Mouse (Mus musculus): ENCODE data around the gene Arhgap32. TPM values are rescaled to one million over a fixed set of nuclear protein-coding genes. Genes with fewer than 3 reads are reported as not detected.

The Arhgap32 gene
- polyA plus RNA-seq, 1 experiment from 2014 or later, result 4.1 TPM

GRCm38 (mm10) chr9:32240449-32240848 lies 124.5 kb downstream of the Arhgap32 start:
- H3K4me1 ChIP-seq (ENCODE audit: control insufficient read depth in 2 of 2, insufficient read depth in 2 of 2, low read length in 2 of 2), result peaks cover 0 to 13% of the 10 kb centered on the region in 2 experiments; a peak in 3 of 4 replicates
- H3K9ac ChIP-seq (ENCODE audit: low read length), result no peak overlapping the region
- H3K27me3 ChIP-seq (ENCODE audit: control insufficient read depth, insufficient read depth, low read length), result no peaks in the 10 kb centered on the region
- 85% methylated on average over 5 of the region's 5 CpGs for WGBS
- 0 out of 2 replicates have a peak, but pooled peaks cover 4% of the 10 kb centered on the region for H3K36me3 ChIP-seq (ENCODE audit: control insufficient read depth, insufficient read depth, low read length)
- no peak overlapping the region for H3K4me2 ChIP-seq (ENCODE audit: low read length)
- H3K9me3 ChIP-seq (ENCODE audit: control insufficient read depth, low read length), result no peaks in the 10 kb centered on the region
- no peak for ATAC-seq (ENCODE audit: insufficient number of reproducible peaks, insufficient read depth, low FRiP score, low read depth)
- no peak overlapping the region for H3K4me3 ChIP-seq (ENCODE audit: control insufficient read depth in 1 of 2, insufficient read depth in 1 of 2, low read depth in 1 of 2, low read length in 2 of 2)
- no peak overlapping the region for H3K27ac ChIP-seq (replicated peaks in 1 of 2; ENCODE audit: control insufficient read depth in 1 of 2, insufficient read depth in 1 of 2, low read depth in 2 of 2, low read length in 2 of 2)

GRCm38 (mm10) chr9:32241637-32242199 lies 125.8 kb downstream of the Arhgap32 start:
- no peak for ATAC-seq (ENCODE audit: insufficient number of reproducible peaks, insufficient read depth, low FRiP score, low read depth)
- 85% methylated on average over 9 of the region's 9 CpGs for WGBS
- H3K36me3 ChIP-seq (ENCODE audit: control insufficient read depth, insufficient read depth, low read length), result peaks cover 10% of the 10 kb centered on the region; the same call in 1 of the 2 replicates
- no peaks in the 10 kb centered on the region for H3K27me3 ChIP-seq (ENCODE audit: control insufficient read depth, insufficient read depth, low read length)
- H3K4me2 ChIP-seq (ENCODE audit: low read length), result no peak overlapping the region
- H3K4me1 ChIP-seq (ENCODE audit: control insufficient read depth in 2 of 2, insufficient read depth in 2 of 2, low read length in 2 of 2), result peaks cover 2 to 13% of the 10 kb centered on the region in 2 experiments; a peak in 3 of 4 replicates
- no peaks in the 10 kb centered on the region for H3K9me3 ChIP-seq (ENCODE audit: control insufficient read depth, low read length)
- no peak overlapping the region for H3K4me3 ChIP-seq (ENCODE audit: control insufficient read depth in 1 of 2, insufficient read depth in 1 of 2, low read depth in 1 of 2, low read length in 2 of 2)
- no peak overlapping the region for H3K9ac ChIP-seq (ENCODE audit: low read length)
- H3K27ac ChIP-seq (replicated peaks in 1 of 2; ENCODE audit: control insufficient read depth in 1 of 2, insufficient read depth in 1 of 2, low read depth in 2 of 2, low read length in 2 of 2), result no peak overlapping the region

- Histone ChIP-seq H3K4me2 (ENCODE audit: low read length) (no peak overlapping the region), H3K9ac (ENCODE audit: low read length) (no peak overlapping the region), H3K27me3 (ENCODE audit: control insufficient read depth, insufficient read depth, low read length) (no peaks in the 10 kb centered on the region), H3K9me3 (ENCODE audit: control insufficient read depth, low read length) (no peaks in the 10 kb centered on the region), H3K4me3 (ENCODE audit: control insufficient read depth in 1 of 2, insufficient read depth in 1 of 2, low read depth in 1 of 2, low read length in 2 of 2) (no peak overlapping the region), H3K4me1 (ENCODE audit: control insufficient read depth in 2 of 2, insufficient read depth in 2 of 2, low read length in 2 of 2) (peaks cover 2 to 13% of the 10 kb centered on the region in 2 experiments; a peak in 3 of 4 replicates), H3K27ac (replicated peaks in 1 of 2; ENCODE audit: control insufficient read depth in 1 of 2, insufficient read depth in 1 of 2, low read depth in 2 of 2, low read length in 2 of 2) (no peak overlapping the region), H3K36me3 (ENCODE audit: control insufficient read depth, insufficient read depth, low read length) (peaks cover 21% of the 10 kb centered on the region)
- no peak for ATAC-seq (ENCODE audit: insufficient number of reproducible peaks, insufficient read depth, low FRiP score, low read depth)
- 75% methylated on average over 2 of the region's 2 CpGs for WGBS
Observed at GRCm38 (mm10) chr9:32242921-32243617, 127.1 kb downstream of the Arhgap32 start.

- H3K9me3 ChIP-seq (ENCODE audit: control insufficient read depth, low read length), result no peaks in the 10 kb centered on the region
- H3K27ac ChIP-seq (replicated peaks in 1 of 2; ENCODE audit: control insufficient read depth in 1 of 2, insufficient read depth in 1 of 2, low read depth in 2 of 2, low read length in 2 of 2), result no peak overlapping the region
- peaks cover 2 to 16% of the 10 kb centered on the region in 2 experiments; a peak in 3 of 4 replicates for H3K4me1 ChIP-seq (ENCODE audit: control insufficient read depth in 2 of 2, insufficient read depth in 2 of 2, low read length in 2 of 2)
- no peak for ATAC-seq (ENCODE audit: insufficient number of reproducible peaks, insufficient read depth, low FRiP score, low read depth)
- H3K4me2 ChIP-seq (ENCODE audit: low read length), result no peak overlapping the region
- no peak overlapping the region for H3K9ac ChIP-seq (ENCODE audit: low read length)
- no peak overlapping the region for H3K4me3 ChIP-seq (ENCODE audit: control insufficient read depth in 1 of 2, insufficient read depth in 1 of 2, low read depth in 1 of 2, low read length in 2 of 2)
- WGBS, result 73% methylated on average over 3 of the region's 3 CpGs
- peaks cover 34% of the 10 kb centered on the region for H3K36me3 ChIP-seq (ENCODE audit: control insufficient read depth, insufficient read depth, low read length)
- no peaks in the 10 kb centered on the region for H3K27me3 ChIP-seq (ENCODE audit: control insufficient read depth, insufficient read depth, low read length)
Observed at GRCm38 (mm10) chr9:32245237-32245636, 129.3 kb downstream of the Arhgap32 start.

- H3K27ac ChIP-seq (replicated peaks in 1 of 2; ENCODE audit: control insufficient read depth in 1 of 2, insufficient read depth in 1 of 2, low read depth in 2 of 2, low read length in 2 of 2), result no peak overlapping the region
- no peaks in the 10 kb centered on the region for H3K9me3 ChIP-seq (ENCODE audit: control insufficient read depth, low read length)
- H3K4me1 ChIP-seq (ENCODE audit: control insufficient read depth in 2 of 2, insufficient read depth in 2 of 2, low read length in 2 of 2), result peaks cover 2 to 17% of the 10 kb centered on the region in 2 experiments; a peak in 3 of 4 replicates
- no peaks in the 10 kb centered on the region for H3K27me3 ChIP-seq (ENCODE audit: control insufficient read depth, insufficient read depth, low read length)
- no peak overlapping the region for H3K9ac ChIP-seq (ENCODE audit: low read length)
- no peak overlapping the region for H3K4me2 ChIP-seq (ENCODE audit: low read length)
- ATAC-seq (ENCODE audit: insufficient number of reproducible peaks, insufficient read depth, low FRiP score, low read depth), result no peak
- peaks cover 44% of the 10 kb centered on the region for H3K36me3 ChIP-seq (ENCODE audit: control insufficient read depth, insufficient read depth, low read length)
- H3K4me3 ChIP-seq (ENCODE audit: control insufficient read depth in 1 of 2, insufficient read depth in 1 of 2, low read depth in 1 of 2, low read length in 2 of 2), result no peak overlapping the region
- WGBS, result 58% methylated on average over 6 of the region's 6 CpGs
Observed at GRCm38 (mm10) chr9:32246123-32246716, 130.3 kb downstream of the Arhgap32 start.

- Histone ChIP-seq H3K27me3 (ENCODE audit: control insufficient read depth, insufficient read depth, low read length) (no peaks in the 10 kb centered on the region), H3K9ac (ENCODE audit: low read length) (no peak overlapping the region), H3K36me3 (ENCODE audit: control insufficient read depth, insufficient read depth, low read length) (peaks cover 72% of the 10 kb centered on the region)
Observed at GRCm38 (mm10) chr9:32250486-32250885, 134.6 kb downstream of the Arhgap32 start.

GRCm38 (mm10) chr9:32253721-32254120 lies 137.8 kb downstream of the Arhgap32 start:
- Histone ChIP-seq H3K36me3 (ENCODE audit: control insufficient read depth, insufficient read depth, low read length) (peaks cover 76% of the 10 kb centered on the region), H3K4me2 (ENCODE audit: low read length) (no peak overlapping the region), H3K27ac (replicated peaks in 1 of 2; ENCODE audit: control insufficient read depth in 1 of 2, insufficient read depth in 1 of 2, low read depth in 2 of 2, low read length in 2 of 2) (no peak overlapping the region), H3K4me3 (ENCODE audit: control insufficient read depth in 1 of 2, insufficient read depth in 1 of 2, low read depth in 1 of 2, low read length in 2 of 2) (no peak overlapping the region), H3K9ac (ENCODE audit: low read length) (no peak overlapping the region), H3K27me3 (ENCODE audit: control insufficient read depth, insufficient read depth, low read length) (no peaks in the 10 kb centered on the region), H3K4me1 (ENCODE audit: control insufficient read depth in 2 of 2, insufficient read depth in 2 of 2, low read length in 2 of 2) (peaks cover 2 to 18% of the 10 kb centered on the region in 2 experiments; a peak in 3 of 4 replicates), H3K9me3 (ENCODE audit: control insufficient read depth, low read length) (no peaks in the 10 kb centered on the region)
- WGBS, result 86% methylated on average over 4 of the region's 4 CpGs
- ATAC-seq (ENCODE audit: insufficient number of reproducible peaks, insufficient read depth, low FRiP score, low read depth), result no peak

More at GRCm38 (mm10) chr9:32250486-32250885, 134.6 kb downstream of the Arhgap32 start:
- H3K4me1 ChIP-seq (ENCODE audit: control insufficient read depth in 2 of 2, insufficient read depth in 2 of 2, low read length in 2 of 2), result peaks cover 2 to 4% of the 10 kb centered on the region in 2 experiments; a peak in 2 of 4 replicates
- no peaks in the 10 kb centered on the region for H3K9me3 ChIP-seq (ENCODE audit: control insufficient read depth, low read length)
- H3K4me3 ChIP-seq (ENCODE audit: control insufficient read depth in 1 of 2, insufficient read depth in 1 of 2, low read depth in 1 of 2, low read length in 2 of 2), result no peak overlapping the region
- ATAC-seq (ENCODE audit: insufficient number of reproducible peaks, insufficient read depth, low FRiP score, low read depth), result no peak
- H3K4me2 ChIP-seq (ENCODE audit: low read length), result no peak overlapping the region
- H3K27ac ChIP-seq (replicated peaks in 1 of 2; ENCODE audit: control insufficient read depth in 1 of 2, insufficient read depth in 1 of 2, low read depth in 2 of 2, low read length in 2 of 2), result no peak overlapping the region
- WGBS, result 63% methylated on average over 4 of the region's 4 CpGs
